Mouse (Mus musculus) forebrain, embryonic 15.5 days (tissue): ENCODE data around the gene Ube4b. TPM values are rescaled to one million over a fixed set of nuclear protein-coding genes. Genes with fewer than 3 reads are reported as not detected.

Source experiments
- ATAC-seq: fragments of 200-750 bp; cut with Nextera tagmentation; replicated peaks from 2 replicates; pipeline ENCODE4 v1.8.0; 2017; ENCODE audit warnings: mild to moderate bottlenecking, moderate TSS enrichment, moderate library complexity
- H3K27ac ChIP-seq: fragments of 300-500 bp; sonication (generic); replicated peaks from 2 replicates; pipeline ENCODE4 v1.5.1; 2015; ENCODE audit warnings: mild to moderate bottlenecking, inconsistent platforms
- H3K27me3 ChIP-seq: fragments of 300-500 bp; sonication (generic); 2 replicates; pipeline ENCODE4 v1.6.1; 2015; ENCODE audit warnings: inconsistent platforms
- H3K36me3 ChIP-seq: fragments of 300-500 bp; sonication (generic); 2 replicates; pipeline ENCODE4 v1.6.1; 2015; ENCODE audit warnings: mild to moderate bottlenecking, inconsistent platforms
- H3K4me1 ChIP-seq: fragments of 300-500 bp; sonication (generic); 2 replicates; pipeline ENCODE4 v1.6.1; 2015; ENCODE audit warnings: inconsistent platforms
- H3K4me2 ChIP-seq: fragments of 300-500 bp; sonication (generic); replicated peaks from 2 replicates; pipeline ENCODE4 v1.6.1; 2015; ENCODE audit warnings: mild to moderate bottlenecking, inconsistent platforms
- H3K4me3 ChIP-seq: fragments of 300-500 bp; sonication (generic); 2 replicates; pipeline ENCODE4 v1.5.1; 2015; ENCODE audit warnings: mild to moderate bottlenecking, inconsistent platforms
- H3K9ac ChIP-seq: fragments of 300-500 bp; sonication (generic); replicated peaks from 2 replicates; pipeline ENCODE4 v1.6.1; 2015; ENCODE audit warnings: mild to moderate bottlenecking, inconsistent platforms
- H3K9me3 ChIP-seq: fragments of 300-500 bp; sonication (generic); 2 replicates; pipeline ENCODE4 v1.6.1; 2016; ENCODE audit warnings: inconsistent platforms
- WGBS: fragments of 180-500 bp; shearing (Covaris S2); methylation state at CpG from one replicate; pipeline ENCODE4 v1.1.7; 2015; ENCODE audit warnings: mixed read lengths; 5-methylcytosine and 5-hydroxymethylcytosine counted together
- polyA plus RNA-seq: library from polyadenylated mRNA; unstranded; fragments of >200 nt; fragmentation: Nextera tagmentation; extraction: Ambion mirVana; gene quantifications from 2 replicates; pipeline ENCODE4 v1.2.1, GENCODE M21; 2015

The Ube4b gene
- polyA plus RNA-seq, 1 experiment from 2014 or later = 58.4 TPM

GRCm38 (mm10) chr4:149306712-149307595 lies 119.6 kb downstream of the Ube4b start:
- Histone ChIP-seq H3K9me3 (no peaks in the 10 kb centered on the region), H3K4me1 (peaks cover 49% of the 10 kb centered on the region)

GRCm38 (mm10) chr4:149305761-149306711 lies 120.5 kb downstream of the Ube4b start:
- Histone ChIP-seq H3K4me1 (peaks cover 58% of the 10 kb centered on the region), H3K4me3 (peak overlapping the region; percentile 70), H3K27ac (peak overlapping the region; percentile 96), H3K27me3 (no peaks in the 10 kb centered on the region), H3K4me2 (peak overlapping the region; percentile 48), H3K36me3 (no peaks in the 10 kb centered on the region), H3K9ac (peak overlapping the region; percentile 82), H3K9me3 (no peaks in the 10 kb centered on the region)
- no peak for ATAC-seq
- WGBS = 23% methylated on average over 14 of the region's 14 CpGs

More at GRCm38 (mm10) chr4:149306712-149307595, 119.6 kb downstream of the Ube4b start:
- Histone ChIP-seq H3K9ac (peak overlapping the region; percentile 82), H3K4me2 (peak overlapping the region; percentile 48), H3K36me3 (no peaks in the 10 kb centered on the region), H3K4me3 (peak overlapping the region; percentile 70), H3K27me3 (no peaks in the 10 kb centered on the region), H3K27ac (peak overlapping the region; percentile 96)
- under 1% methylated on average over 83 of the region's 83 CpGs for WGBS
- ATAC-seq = peak; percentile 59

GRCm38 (mm10) chr4:149304466-149304865 lies 122.1 kb downstream of the Ube4b start:
- no peak for ATAC-seq

GRCm38 (mm10) chr4:149303502-149303901 lies 123.0 kb downstream of the Ube4b start:
- WGBS = 31% methylated on average over 5 of the region's 5 CpGs
- ATAC-seq = no peak
- no peaks in the 10 kb centered on the region for H3K27me3 ChIP-seq
- no peaks in the 10 kb centered on the region for H3K36me3 ChIP-seq
- 0 out of 2 replicates have a peak overlapping the region, but pooled peaks have one; percentile 15 for H3K9ac ChIP-seq
- peaks cover 63% of the 10 kb centered on the region for H3K4me1 ChIP-seq
- H3K4me3 ChIP-seq = peak overlapping the region; percentile 6; the same call in 1 of the 2 replicates
- H3K9me3 ChIP-seq = no peaks in the 10 kb centered on the region
- H3K4me2 ChIP-seq = peak overlapping the region; percentile 8
- H3K27ac ChIP-seq = no peak overlapping the region

More at GRCm38 (mm10) chr4:149304466-149304865, 122.1 kb downstream of the Ube4b start:
- WGBS = 62% methylated on average over 1 of the region's 1 CpGs
- Histone ChIP-seq H3K27me3 (no peaks in the 10 kb centered on the region), H3K36me3 (no peaks in the 10 kb centered on the region), H3K4me2 (peak overlapping the region; percentile 8), H3K4me1 (peaks cover 66% of the 10 kb centered on the region), H3K9me3 (no peaks in the 10 kb centered on the region), H3K4me3 (0 out of 2 replicates have a peak overlapping the region, but pooled peaks have one; percentile 6), H3K27ac (no peak overlapping the region), H3K9ac (no peak overlapping the region)

- no peak for ATAC-seq
- WGBS = 72% methylated on average over 5 of the region's 5 CpGs
- Histone ChIP-seq H3K4me1 (peaks cover 61% of the 10 kb centered on the region), H3K9me3 (no peaks in the 10 kb centered on the region), H3K36me3 (no peaks in the 10 kb centered on the region), H3K27ac (no peak overlapping the region), H3K27me3 (no peaks in the 10 kb centered on the region), H3K4me2 (no peak overlapping the region; the same call in 1 of the 2 replicates), H3K9ac (no peak overlapping the region), H3K4me3 (no peak overlapping the region)
Observed at GRCm38 (mm10) chr4:149302751-149303150, 123.8 kb downstream of the Ube4b start.

- Histone ChIP-seq H3K27me3 (no peaks in the 10 kb centered on the region), H3K9ac (no peak overlapping the region), H3K27ac (0 out of 2 replicates have a peak overlapping the region, but pooled peaks have one; percentile 8), H3K4me3 (no peak overlapping the region), H3K9me3 (no peaks in the 10 kb centered on the region), H3K36me3 (no peaks in the 10 kb centered on the region), H3K4me2 (no peak overlapping the region), H3K4me1 (peaks cover 65% of the 10 kb centered on the region)
- WGBS = 19% methylated on average over 3 of the region's 3 CpGs
- no peak for ATAC-seq
Observed at GRCm38 (mm10) chr4:149302136-149302535, 124.4 kb downstream of the Ube4b start.

GRCm38 (mm10) chr4:149296501-149296900 lies 130.0 kb downstream of the Ube4b start:
- H3K9me3 ChIP-seq = no peaks in the 10 kb centered on the region
- no peak overlapping the region for H3K27ac ChIP-seq
- H3K36me3 ChIP-seq = no peaks in the 10 kb centered on the region
- H3K4me2 ChIP-seq = no peak overlapping the region
- no peak overlapping the region for H3K9ac ChIP-seq
- peaks cover 46% of the 10 kb centered on the region for H3K4me1 ChIP-seq
- WGBS = 83% methylated on average over 2 of the region's 2 CpGs
- H3K4me3 ChIP-seq = no peak overlapping the region
- ATAC-seq = no peak
- H3K27me3 ChIP-seq = no peaks in the 10 kb centered on the region

GRCm38 (mm10) chr4:149292984-149293383 lies 133.6 kb downstream of the Ube4b start:
- Histone ChIP-seq H3K4me3 (no peak overlapping the region), H3K27ac (no peak overlapping the region), H3K9me3 (no peaks in the 10 kb centered on the region), H3K27me3 (no peaks in the 10 kb centered on the region), H3K9ac (no peak overlapping the region), H3K4me2 (no peak overlapping the region), H3K4me1 (peaks cover 26% of the 10 kb centered on the region), H3K36me3 (peaks cover 25% of the 10 kb centered on the region)
- ATAC-seq = no peak
- 75% methylated on average over 5 of the region's 5 CpGs for WGBS

GRCm38 (mm10) chr4:149291061-149291460 lies 135.5 kb downstream of the Ube4b start:
- 77% methylated on average over 9 of the region's 9 CpGs for WGBS

GRCm38 (mm10) chr4:149290157-149290750 lies 136.3 kb downstream of the Ube4b start:
- Histone ChIP-seq H3K4me2 (no peak overlapping the region), H3K27me3 (no peaks in the 10 kb centered on the region), H3K9me3 (no peaks in the 10 kb centered on the region), H3K4me3 (no peak overlapping the region), H3K36me3 (peaks cover 25% of the 10 kb centered on the region), H3K9ac (no peak overlapping the region), H3K4me1 (peaks cover 25% of the 10 kb centered on the region), H3K27ac (no peak overlapping the region)
- no peak for ATAC-seq
- 90% methylated on average over 7 of the region's 7 CpGs for WGBS

More at GRCm38 (mm10) chr4:149291061-149291460, 135.5 kb downstream of the Ube4b start:
- Histone ChIP-seq H3K36me3 (peaks cover 25% of the 10 kb centered on the region), H3K9me3 (no peaks in the 10 kb centered on the region), H3K4me3 (no peak overlapping the region), H3K4me1 (peaks cover 26% of the 10 kb centered on the region), H3K27me3 (no peaks in the 10 kb centered on the region), H3K9ac (no peak overlapping the region), H3K27ac (no peak overlapping the region), H3K4me2 (no peak overlapping the region)
- no peak for ATAC-seq

- H3K27ac ChIP-seq = no peak overlapping the region
- ATAC-seq = no peak
Observed at GRCm38 (mm10) chr4:149286287-149287137, 140.0 kb downstream of the Ube4b start.

More at GRCm38 (mm10) chr4:149286287-149287137, 140.0 kb downstream of the Ube4b start:
- Histone ChIP-seq H3K9ac (no peak overlapping the region), H3K36me3 (peaks cover 25% of the 10 kb centered on the region), H3K9me3 (no peaks in the 10 kb centered on the region), H3K27me3 (no peaks in the 10 kb centered on the region), H3K4me1 (peaks cover 30% of the 10 kb centered on the region), H3K4me2 (no peak overlapping the region), H3K4me3 (no peak overlapping the region)
- whole genome bisulfite sequencing = 82% methylated on average over 8 of the region's 8 CpGs
